Mouse (Mus musculus) C2C12 (cell line): Measurements from ENCODE around the gene 4930451I11Rik.

Experiments used
- CEBPB ChIP-seq: IDR thresholded peaks from one replicate; pipeline ENCODE4 v1.6.1; 2011; ENCODE audit warnings: low read depth, mild to moderate bottlenecking, control low read depth, moderate library complexity
- CTCF ChIP-seq: IDR thresholded peaks from one replicate; pipeline ENCODE4 v1.5.1; 2011; ENCODE audit not compliant: control insufficient read depth, insufficient read depth, insufficient read length
- MAX ChIP-seq: IDR thresholded peaks from one replicate; pipeline ENCODE4 v1.6.1; 2011; ENCODE audit warnings: mild to moderate bottlenecking, control low read depth
- MYOD1 ChIP-seq: IDR thresholded peaks from one replicate; pipeline ENCODE4 v1.6.1; 2011; ENCODE audit warnings: low read depth; ENCODE audit not compliant: control insufficient read depth, insufficient read length
- MYOG ChIP-seq: IDR thresholded peaks from one replicate; pipeline ENCODE4 v1.6.1; 2011; ENCODE audit not compliant: control insufficient read depth, insufficient read length; ENCODE audit errors: extremely low read depth
- USF1 ChIP-seq: IDR thresholded peaks from one replicate; pipeline ENCODE4 v1.6.1; 2011; ENCODE audit warnings: low read depth, mild to moderate bottlenecking, control low read depth, moderate library complexity

DNA sequence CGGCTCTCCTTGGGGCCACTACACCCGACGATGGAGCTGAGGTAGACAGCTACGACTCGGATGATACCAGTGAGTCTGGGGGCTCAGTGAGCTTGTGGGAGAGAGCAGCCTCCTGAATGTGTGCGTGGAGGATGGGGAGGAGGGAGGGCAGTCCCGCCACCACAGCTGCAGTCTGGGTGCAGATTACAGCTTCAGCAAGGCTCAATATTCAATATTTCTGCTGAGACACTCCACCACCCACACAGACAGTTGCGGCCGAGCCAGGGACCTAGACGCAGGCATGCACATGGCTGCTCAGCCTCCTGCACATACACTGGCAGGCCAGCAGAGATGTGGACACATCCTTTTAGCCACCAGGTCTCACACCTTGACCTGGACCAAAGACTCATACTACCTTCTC, 17.4 kb upstream of the 4930451I11Rik start:
- TF ChIP-seq CTCF (no peak), MYOG (no peak), MAX (no peak), USF1 (no peak), CEBPB (no peak), MYOD1 (no peak)
